Mouse (Mus musculus) liver, embryonic 11.5 days (tissue): Measurements from ENCODE around the gene Peak1. TPM values are rescaled to one million over a fixed set of nuclear protein-coding genes. Genes with fewer than 3 reads are reported as not detected.

Experiments
- ATAC-seq: fragments of 200-750 bp; cut with Nextera tagmentation; replicated peaks from 2 replicates; pipeline ENCODE4 v1.8.0; 2017; ENCODE audit warnings: moderate number of reproducible peaks, mild to moderate bottlenecking, moderate TSS enrichment, moderate library complexity; ENCODE audit not compliant: low FRiP score
- DNase-seq: peaks from one replicate; pipeline ENCODE4 v3.0.0-alpha.2; 2017; ENCODE audit warnings: low spot score
- H3K27ac ChIP-seq: fragments of 300-500 bp; sonication (generic); 2 replicates; pipeline ENCODE4 v1.5.1; 2014; ENCODE audit warnings: mild to moderate bottlenecking, low read depth, low read length, control low read depth
- H3K27me3 ChIP-seq: fragments of 300-500 bp; sonication (generic); replicated peaks from 2 replicates; pipeline ENCODE4 v1.6.1; 2014; ENCODE audit warnings: low read length, mixed read lengths; ENCODE audit not compliant: control insufficient read depth, insufficient read depth
- H3K36me3 ChIP-seq: fragments of 300-500 bp; sonication (generic); 2 replicates; pipeline ENCODE4 v1.6.1; 2014; ENCODE audit warnings: mild to moderate bottlenecking, low read length, moderate library complexity, mixed read lengths; ENCODE audit not compliant: control insufficient read depth, insufficient read depth
- H3K4me1 ChIP-seq: fragments of 300-500 bp; sonication (generic); replicated peaks from 2 replicates; pipeline ENCODE4 v1.6.1; 2014; ENCODE audit warnings: low read length, mixed read lengths; ENCODE audit not compliant: control insufficient read depth, insufficient read depth
- H3K4me2 ChIP-seq: fragments of 300-500 bp; sonication (generic); 2 replicates; pipeline ENCODE4 v1.6.1; 2014; ENCODE audit warnings: mild to moderate bottlenecking, control low read depth, moderate library complexity
- H3K4me3 ChIP-seq: fragments of 300-500 bp; sonication (generic); 2 replicates; pipeline ENCODE4 v1.5.1; 2014; ENCODE audit warnings: low read depth, low read length, control low read depth
- H3K9ac ChIP-seq: fragments of 300-500 bp; sonication (generic); 2 replicates; pipeline ENCODE4 v1.6.1; 2014; ENCODE audit warnings: low read depth, low read length, control low read depth
- H3K9me3 ChIP-seq: fragments of 300-500 bp; sonication (generic); 2 replicates; pipeline ENCODE4 v1.6.1; 2016; ENCODE audit warnings: low read length, inconsistent platforms, mixed read lengths; ENCODE audit not compliant: control insufficient read depth
- WGBS: fragments of 180-500 bp; shearing (Covaris S2); extraction: QIAGEN DNeasy Blood & Tissue Kit; methylation state at CpG from one replicate; pipeline ENCODE4 v1.1.7; 2014; 5-methylcytosine and 5-hydroxymethylcytosine counted together
- polyA plus RNA-seq: library from polyadenylated mRNA; unstranded; fragments of >200 nt; fragmentation: Nextera tagmentation; extraction: Ambion mirVana; gene quantifications from 2 replicates; pipeline ENCODE4 v1.2.1, GENCODE M21; 2014

The Peak1 gene
- polyA plus RNA-seq, 1 experiment from 2014 or later = 10.0 TPM

DNA sequence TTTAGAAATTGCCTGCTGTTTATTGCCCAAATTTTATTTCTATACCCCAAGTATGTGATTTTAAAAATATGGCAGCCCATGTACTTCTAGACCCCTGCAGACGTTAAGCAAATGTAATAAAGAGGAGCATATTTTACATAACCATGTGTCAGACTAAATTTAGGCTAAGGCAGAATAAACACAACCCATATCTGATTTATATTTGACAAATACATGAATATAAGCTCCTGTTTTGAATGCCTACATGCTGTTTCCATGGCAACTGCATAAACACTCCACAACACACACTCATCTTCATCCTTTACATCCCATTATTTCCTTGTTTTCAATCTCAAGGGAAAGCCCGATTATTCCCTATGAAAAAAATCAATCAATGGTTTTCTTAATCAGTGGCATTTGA is 108.8 kb downstream of the Peak1 start:
- H3K9me3 ChIP-seq = no peaks in the 10 kb centered on the region
- 78% methylated on average over 2 of the region's 2 CpGs for WGBS
- no peak overlapping the region for H3K27ac ChIP-seq
- no peak overlapping the region for H3K4me3 ChIP-seq
- H3K9ac ChIP-seq = no peak overlapping the region
- H3K27me3 ChIP-seq = no peaks in the 10 kb centered on the region
- ATAC-seq (no peak), DNase-seq (no peak)
- no peak overlapping the region for H3K4me2 ChIP-seq
- no peaks in the 10 kb centered on the region for H3K4me1 ChIP-seq
- H3K36me3 ChIP-seq = no peaks in the 10 kb centered on the region

DNA sequence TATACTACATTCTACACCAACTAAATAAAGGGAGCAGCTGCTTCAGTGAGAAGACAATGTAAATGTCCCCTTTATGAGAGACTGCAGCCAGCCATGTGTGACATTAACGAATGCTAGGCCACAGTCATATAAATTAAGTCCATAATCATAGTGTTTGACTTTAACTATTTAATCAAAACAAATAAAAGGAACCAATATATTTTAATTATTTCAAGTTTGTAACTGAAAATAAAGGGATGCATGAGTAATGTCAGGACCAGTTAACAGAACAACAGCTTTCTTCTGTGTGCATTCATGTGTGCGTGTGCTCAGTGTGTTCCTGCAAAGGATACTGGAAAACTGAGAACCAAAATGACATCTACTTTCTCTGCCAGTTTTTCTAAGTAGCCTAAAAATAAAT is 113.3 kb downstream of the Peak1 start:
- Histone ChIP-seq H3K4me3 (no peak overlapping the region), H3K27me3 (no peaks in the 10 kb centered on the region), H3K4me1 (no peaks in the 10 kb centered on the region), H3K4me2 (no peak overlapping the region), H3K9ac (no peak overlapping the region), H3K9me3 (no peaks in the 10 kb centered on the region), H3K27ac (no peak overlapping the region), H3K36me3 (no peaks in the 10 kb centered on the region)
- ATAC-seq = no peak
- no peak for DNase-seq
- 85% methylated on average over 2 of the region's 2 CpGs for WGBS

DNA sequence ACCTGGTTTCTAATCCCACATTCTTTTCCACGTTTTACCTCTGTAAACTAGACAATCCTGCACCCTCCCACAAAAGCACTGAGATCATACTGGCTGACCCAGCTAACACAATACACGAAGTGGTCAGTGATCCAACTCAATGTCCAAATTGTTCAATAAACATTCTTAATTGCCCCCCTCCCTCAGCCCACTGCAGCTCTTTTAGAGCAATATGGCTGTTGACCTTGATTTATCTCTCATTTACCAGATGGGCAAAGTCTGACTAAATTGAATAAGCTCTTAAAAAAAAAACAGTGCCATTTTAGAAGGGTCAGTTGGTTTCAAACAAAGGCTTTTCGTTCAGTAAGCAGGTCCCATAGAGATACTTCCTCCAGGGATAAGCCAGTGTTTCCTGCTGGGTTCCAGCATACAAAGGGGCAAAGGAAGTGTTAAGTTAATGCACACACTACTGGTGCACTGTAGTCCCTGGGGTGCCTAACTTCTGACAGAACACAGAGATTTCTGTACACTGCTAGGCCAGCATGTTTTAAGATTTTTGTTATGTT is 114.9 kb downstream of the Peak1 start:
- no peak overlapping the region for H3K4me2 ChIP-seq
- no peak for DNase-seq
- 60% methylated on average over 3 of the region's 3 CpGs for WGBS
- H3K4me3 ChIP-seq = no peak overlapping the region
- H3K9me3 ChIP-seq = no peaks in the 10 kb centered on the region
- ATAC-seq = no peak
- no peaks in the 10 kb centered on the region for H3K4me1 ChIP-seq
- H3K9ac ChIP-seq = no peak overlapping the region
- no peaks in the 10 kb centered on the region for H3K27me3 ChIP-seq
- no peak overlapping the region for H3K27ac ChIP-seq
- no peaks in the 10 kb centered on the region for H3K36me3 ChIP-seq

DNA sequence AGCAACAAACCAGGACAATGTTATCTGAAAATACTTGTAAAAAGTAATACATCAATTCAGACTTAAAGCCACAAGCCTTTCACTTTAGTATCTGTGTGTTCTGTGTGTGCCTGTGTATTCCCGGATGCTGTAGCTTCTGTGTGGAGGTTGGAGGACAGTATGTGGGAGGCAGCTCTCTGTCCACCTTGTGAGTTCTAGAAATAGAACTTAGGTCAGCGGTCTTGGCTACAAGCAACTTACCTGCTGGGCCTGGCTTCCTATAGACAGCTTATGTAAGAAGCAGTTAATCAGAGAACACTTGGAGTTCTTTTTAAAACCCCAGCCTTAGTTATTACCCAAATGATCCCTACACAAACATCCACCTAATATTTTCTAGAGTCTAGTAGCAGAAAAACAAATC is 127.8 kb downstream of the Peak1 start:
- WGBS = 88% methylated on average over 2 of the region's 2 CpGs
- Histone ChIP-seq H3K36me3 (no peaks in the 10 kb centered on the region), H3K27me3 (no peaks in the 10 kb centered on the region), H3K27ac (no peak overlapping the region), H3K9ac (no peak overlapping the region), H3K4me1 (no peaks in the 10 kb centered on the region), H3K4me3 (no peak overlapping the region), H3K4me2 (no peak overlapping the region), H3K9me3 (no peaks in the 10 kb centered on the region)
- DNase-seq = no peak
- ATAC-seq = no peak

DNA sequence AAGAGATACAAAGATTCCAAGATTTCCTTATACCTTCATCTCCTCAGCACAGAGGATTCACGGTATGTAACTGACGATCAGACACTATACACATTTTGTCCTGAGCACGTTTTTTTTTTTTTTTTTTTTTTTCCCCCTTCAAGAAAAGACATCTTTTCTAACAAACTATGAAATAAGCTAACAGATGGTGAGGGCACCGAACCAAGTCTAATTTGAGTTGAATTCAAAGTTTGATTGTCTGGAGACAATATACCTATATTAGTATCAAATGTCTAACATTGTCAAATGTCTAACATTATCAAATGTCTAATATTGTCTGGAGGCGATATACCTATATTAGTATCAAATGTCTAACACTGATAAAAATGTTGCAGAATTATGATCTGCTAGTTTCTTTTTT is 135.4 kb downstream of the Peak1 start:
- no peak overlapping the region for H3K4me2 ChIP-seq
- 84% methylated on average over 5 of the region's 5 CpGs for WGBS
- H3K27me3 ChIP-seq = no peaks in the 10 kb centered on the region
- no peak overlapping the region for H3K27ac ChIP-seq
- no peak for ATAC-seq
- H3K9me3 ChIP-seq = no peaks in the 10 kb centered on the region
- no peaks in the 10 kb centered on the region for H3K36me3 ChIP-seq
- H3K4me1 ChIP-seq = no peaks in the 10 kb centered on the region
- H3K4me3 ChIP-seq = no peak overlapping the region
- no peak for DNase-seq
- no peak overlapping the region for H3K9ac ChIP-seq

DNA sequence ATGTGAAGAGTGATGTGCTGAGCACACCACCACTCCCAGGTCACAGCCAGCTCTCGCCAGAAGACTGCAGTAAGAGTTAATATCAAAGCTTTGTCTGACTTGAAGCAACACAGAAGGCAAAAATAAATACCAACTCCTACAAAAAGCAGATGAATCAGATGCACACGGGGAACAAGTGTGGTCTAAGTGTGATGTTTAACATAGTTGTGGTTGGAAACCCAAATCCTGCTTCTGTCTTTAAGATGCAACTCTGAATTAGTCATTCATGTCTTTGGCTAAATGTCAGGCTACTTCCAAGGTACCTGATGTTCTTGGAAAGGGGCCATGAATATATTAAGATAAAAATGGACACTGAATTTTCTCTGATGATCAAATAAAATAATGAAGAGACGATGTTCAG is 144.3 kb downstream of the Peak1 start:
- Histone ChIP-seq H3K4me1 (no peaks in the 10 kb centered on the region; the same call in 1 of the 2 replicates), H3K9me3 (no peaks in the 10 kb centered on the region), H3K27ac (no peak overlapping the region), H3K4me2 (no peak overlapping the region), H3K27me3 (no peaks in the 10 kb centered on the region), H3K36me3 (no peaks in the 10 kb centered on the region), H3K4me3 (no peak overlapping the region), H3K9ac (no peak overlapping the region)
- ATAC-seq = no peak
- DNase-seq = no peak
- 83% methylated on average over 3 of the region's 3 CpGs for WGBS

DNA sequence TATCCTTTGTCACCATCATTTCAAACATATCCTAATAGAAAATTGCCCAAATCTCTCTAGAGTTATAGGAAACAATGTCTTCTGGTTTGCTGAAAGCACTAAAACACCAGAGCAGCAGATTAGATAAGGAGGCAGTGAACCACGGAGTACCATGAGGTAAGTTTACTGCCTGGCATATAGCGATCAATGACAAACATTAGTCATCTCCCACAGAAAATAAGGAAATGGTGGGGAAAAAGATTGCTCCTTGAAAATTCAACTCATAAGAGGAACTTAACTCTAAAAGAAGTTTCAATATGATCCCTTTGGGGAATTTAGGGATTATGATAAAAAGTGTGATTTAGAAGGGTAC is 145.6 kb downstream of the Peak1 start:
- ATAC-seq = no peak
- Histone ChIP-seq H3K9me3 (no peaks in the 10 kb centered on the region), H3K27ac (no peak overlapping the region), H3K27me3 (no peaks in the 10 kb centered on the region), H3K9ac (no peak overlapping the region), H3K36me3 (no peaks in the 10 kb centered on the region), H3K4me3 (no peak overlapping the region), H3K4me1 (no peaks in the 10 kb centered on the region; the same call in 1 of the 2 replicates), H3K4me2 (no peak overlapping the region)
- DNase-seq = no peak
- 35% methylated on average over 2 of the region's 2 CpGs for WGBS

DNA sequence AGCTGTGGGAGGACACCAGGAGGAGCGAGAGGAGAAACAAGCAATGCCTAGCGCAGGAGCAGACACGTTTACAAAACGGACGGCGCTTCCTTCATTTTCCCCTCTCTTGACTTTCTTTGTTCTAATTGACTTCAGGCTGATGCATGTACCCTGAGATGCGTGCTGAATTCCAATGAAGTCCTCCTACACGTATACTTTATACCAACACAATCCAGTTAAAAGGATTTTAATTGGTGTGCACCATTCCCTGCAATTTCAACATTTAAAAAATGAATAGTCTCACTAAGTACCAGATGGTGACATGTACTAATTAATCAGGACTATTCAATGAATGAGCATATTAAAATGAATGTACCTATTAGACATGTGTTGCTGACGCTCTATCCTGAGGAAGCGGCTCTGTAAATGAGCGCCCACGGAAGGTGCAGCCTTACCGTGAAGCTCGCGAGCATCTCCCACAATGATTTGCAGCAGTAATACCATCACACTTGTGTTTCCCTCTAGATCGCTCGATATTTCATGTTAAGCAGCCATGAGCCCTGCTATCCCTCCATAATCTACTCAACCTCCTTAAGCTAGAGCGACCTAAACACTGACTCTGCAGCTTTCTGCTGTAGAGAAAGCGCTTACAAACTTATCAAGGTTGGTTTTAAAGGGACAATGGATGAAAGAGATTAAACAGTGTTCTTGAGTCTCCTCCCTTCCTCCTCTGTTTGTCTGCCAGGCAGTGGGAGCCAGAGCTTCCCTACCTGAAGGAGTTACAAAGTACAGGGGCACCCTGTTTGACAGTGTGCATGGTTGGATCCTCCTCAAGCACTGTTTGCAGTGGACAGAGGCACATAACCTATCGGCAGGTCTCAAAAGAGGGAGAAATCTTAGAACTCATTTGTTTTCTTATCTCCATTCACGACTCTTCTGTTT is 146.3 kb downstream of the Peak1 start:
- 78% methylated on average over 21 of the region's 21 CpGs for WGBS
- Histone ChIP-seq H3K27ac (no peak overlapping the region), H3K4me3 (no peak overlapping the region), H3K4me2 (no peak overlapping the region), H3K27me3 (no peaks in the 10 kb centered on the region), H3K9me3 (no peaks in the 10 kb centered on the region), H3K9ac (no peak overlapping the region), H3K4me1 (no peaks in the 10 kb centered on the region; the same call in 1 of the 2 replicates), H3K36me3 (no peaks in the 10 kb centered on the region)
- no peak for DNase-seq
- ATAC-seq = no peak

DNA sequence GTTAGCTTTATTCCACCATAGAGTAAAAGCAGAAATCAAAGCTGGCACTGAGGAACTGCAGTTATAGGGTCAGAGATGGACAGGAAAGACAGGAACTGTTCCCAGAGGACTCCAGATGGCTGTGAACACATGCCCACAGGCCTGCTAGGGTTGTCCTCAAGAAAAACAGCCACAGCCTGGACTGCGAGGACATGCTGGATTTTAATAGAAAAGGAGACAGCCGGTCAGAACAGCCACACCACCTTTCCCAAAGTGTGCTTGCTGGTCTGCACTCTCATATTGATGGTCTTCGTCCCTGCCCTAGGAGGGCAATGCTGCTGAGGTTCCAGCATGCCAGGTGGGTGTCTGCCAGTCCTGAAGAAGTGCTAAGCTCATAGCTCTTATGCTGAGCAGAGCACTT is 148.8 kb downstream of the Peak1 start:
- Histone ChIP-seq H3K4me3 (no peak overlapping the region), H3K9ac (no peak overlapping the region), H3K27me3 (no peaks in the 10 kb centered on the region), H3K9me3 (no peaks in the 10 kb centered on the region), H3K4me2 (no peak overlapping the region), H3K4me1 (no peaks in the 10 kb centered on the region; the same call in 1 of the 2 replicates), H3K36me3 (no peaks in the 10 kb centered on the region), H3K27ac (no peak overlapping the region)
- ATAC-seq (no peak), DNase-seq (no peak)
- WGBS = 76% methylated on average over 3 of the region's 3 CpGs
